Comparison of ENCODE assay signal across 8 mouse cellular contexts in genomic region chr1:59333386-59333759, GRCm38 (mm10).
DNase-seq lines count a peak whose midpoint lies in the region; ATAC-seq lines count a peak whose summit lies in the region.

No protein-coding gene starts in this region.

- H3K9me3 ChIP-seq in neural tube, embryonic 11.5 days (ENCODE audit: control insufficient read depth, low read length): no peaks in the 10 kb centered on the region
- no peaks in the 10 kb centered on the region for H3K9me3 ChIP-seq in limb, embryonic 13.5 days

- DNase-seq in cerebellum, postnatal 14 days: peak; percentile 53 to 56
- DNase-seq in cerebellum, adult 11 months: no peak
- DNase-seq in neural tube, embryonic 11.5 days (ENCODE audit: low spot score): peak; percentile 28
- DNase-seq in neural tube, embryonic 10.5 days (ENCODE audit: extremely low spot score, low spot score): no peak
- DNase-seq in frontal cortex, postnatal 10 days (ENCODE audit: low spot score in 2 of 2): no peak
- no peak for DNase-seq in left cerebral cortex, adult 11 months (ENCODE audit: low spot score)
- no peak for DNase-seq in thymus, postnatal 25 days

- ATAC-seq in neural tube, embryonic 11.5 days (ENCODE audit: insufficient read depth, low FRiP score, low TSS enrichment): peak; percentile 58; the same call in 1 of the 2 replicates
- no peak for ATAC-seq in limb, embryonic 13.5 days (ENCODE audit: low FRiP score, low read depth)

- H3K9ac ChIP-seq in neural tube, embryonic 11.5 days (ENCODE audit: low read length): peak overlapping the region; percentile 36
- peak overlapping the region; percentile 48 for H3K9ac ChIP-seq in limb, embryonic 13.5 days

- no peak overlapping the region for H3K4me3 ChIP-seq in neural tube, embryonic 11.5 days (ENCODE audit: low read depth, low read length)
- no peak overlapping the region for H3K4me3 ChIP-seq in limb, embryonic 13.5 days

- 26% methylated on average over 5 of the region's 5 CpGs for WGBS in neural tube, embryonic 11.5 days
- 34% methylated on average over 5 of the region's 5 CpGs for WGBS in limb, embryonic 13.5 days

- peaks cover 29% of the 10 kb centered on the region for H3K4me1 ChIP-seq in neural tube, embryonic 11.5 days (ENCODE audit: control insufficient read depth, insufficient read depth, low read length)
- peaks cover 47% of the 10 kb centered on the region for H3K4me1 ChIP-seq in limb, embryonic 13.5 days

- H3K36me3 ChIP-seq in neural tube, embryonic 11.5 days (ENCODE audit: control insufficient read depth, insufficient read depth, low read length): no peaks in the 10 kb centered on the region
- H3K36me3 ChIP-seq in limb, embryonic 13.5 days: no peaks in the 10 kb centered on the region

- H3K27me3 ChIP-seq in neural tube, embryonic 11.5 days (ENCODE audit: control insufficient read depth, insufficient read depth, low read length): no peaks in the 10 kb centered on the region
- no peaks in the 10 kb centered on the region for H3K27me3 ChIP-seq in limb, embryonic 13.5 days

- 0 out of 2 replicates have a peak overlapping the region, but pooled peaks have one; percentile 7 for H3K4me2 ChIP-seq in neural tube, embryonic 11.5 days (ENCODE audit: low read depth)
- H3K4me2 ChIP-seq in limb, embryonic 13.5 days (replicated peaks): peak overlapping the region; percentile 9; the same call in 1 of the 2 replicates

- H3K27ac ChIP-seq in neural tube, embryonic 11.5 days (ENCODE audit: low read depth, low read length): peak overlapping the region; percentile 44
- H3K27ac ChIP-seq in limb, embryonic 13.5 days: peak overlapping the region; percentile 7; the same call in 1 of the 2 replicates

Comparison
In these comparisons a context has a peak if more than half of its experiments do, and no peak if none do; other contexts are left out.
1. DNase-seq: peak in cerebellum, postnatal 14 days (2 of 2) and neural tube, embryonic 11.5 days (single experiment); none in cerebellum, adult 11 months (single experiment), neural tube, embryonic 10.5 days (single experiment), frontal cortex, postnatal 10 days (0 of 2), left cerebral cortex, adult 11 months (single experiment) and thymus, postnatal 25 days (single experiment).